ENCODE assay signal across 8 mouse cellular contexts in the genomic region with DNA sequence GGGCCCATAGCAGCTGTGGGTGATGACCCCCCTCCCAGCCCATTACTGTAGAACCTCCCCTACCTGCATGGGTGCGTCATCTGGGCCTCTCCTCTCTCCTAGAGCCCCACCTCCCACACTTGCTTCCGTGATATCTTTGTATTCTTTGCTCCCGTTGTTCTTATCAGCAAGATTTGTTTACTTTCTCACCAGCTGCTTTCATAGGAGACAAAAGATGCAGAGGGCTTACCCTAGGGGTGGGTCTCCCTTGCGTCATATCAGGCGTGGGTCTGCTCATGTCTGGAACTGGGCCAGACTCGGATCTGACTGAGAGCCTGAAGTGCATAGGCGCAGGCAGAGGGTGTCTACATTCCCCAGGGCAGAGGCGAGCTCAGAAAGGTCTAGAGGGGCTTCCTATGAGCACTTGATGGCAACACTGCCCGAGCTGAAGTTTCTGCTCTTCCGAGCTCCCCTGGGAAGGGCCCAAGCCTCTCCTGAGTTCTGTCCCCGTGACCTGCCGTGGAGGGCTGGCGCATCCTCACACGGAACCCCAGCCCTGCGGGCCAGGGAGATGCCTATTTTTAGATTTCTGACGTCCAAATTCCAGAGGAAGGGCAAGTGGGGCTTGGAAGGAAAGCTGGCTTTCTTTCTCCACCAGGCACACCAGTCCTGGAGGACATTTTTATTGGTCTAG. TPM values are rescaled to one million over a fixed set of nuclear protein-coding genes. Genes with fewer than 3 reads are reported as not detected.
DNase-seq lines count a peak whose midpoint lies in the region; ATAC-seq and TF ChIP-seq lines count a peak whose summit lies in the region.
"Had no signal": no experiment of that assay in that cellular context is flagged by ENCODE, and none has a peak within 500 bp of the region (broad histone marks: within the 10 kb centered on the region; RNA-seq: fewer than 3 reads in every experiment).

No protein-coding gene starts in this region.

- peak overlapping the region; percentile 23; the same call in 1 of the 2 replicates for H3K4me2 ChIP-seq in intestine, embryonic 14.5 days (ENCODE audit: low read length)
- H3K4me2 ChIP-seq in lung, postnatal 0 days (replicated peaks; ENCODE audit: low read depth, low read length), result peak overlapping the region; percentile 37

- no peaks in the 10 kb centered on the region for H3K9me3 ChIP-seq in intestine, embryonic 14.5 days (ENCODE audit: control insufficient read depth, low read length)
- no peaks in the 10 kb centered on the region for H3K9me3 ChIP-seq in lung, postnatal 0 days (ENCODE audit: low read length)

- H3K4me1 ChIP-seq in cortical plate, adult 2 months (ENCODE audit: control insufficient read depth, insufficient read depth, low read length), result no peaks in the 10 kb centered on the region
- H3K4me1 ChIP-seq in intestine, embryonic 14.5 days (replicated peaks; ENCODE audit: control insufficient read depth, insufficient read depth, low read length), result peaks cover 16% of the 10 kb centered on the region
- H3K4me1 ChIP-seq in lung, postnatal 0 days (ENCODE audit: insufficient read depth, low read depth, low read length), result peaks cover 13% of the 10 kb centered on the region

- no peaks in the 10 kb centered on the region for H3K27me3 ChIP-seq in intestine, embryonic 14.5 days (replicated peaks; ENCODE audit: control insufficient read depth, insufficient read depth, low read length)
- H3K27me3 ChIP-seq in lung, postnatal 0 days (replicated peaks; ENCODE audit: insufficient read depth, low read length), result no peaks in the 10 kb centered on the region

- no peak for TF ChIP-seq CTCF in cortical plate, adult 2 months (IDR thresholded peaks at IDR 0.05; ENCODE audit: extremely low read depth, insufficient read depth, low read length)
- no peak for TF ChIP-seq CTCF in lung, postnatal 0 days (IDR thresholded peaks at IDR 0.05)

- TF ChIP-seq EP300 in lung, postnatal 0 days (IDR thresholded peaks at IDR 0.05), result peak; percentile 99

- no peaks in the 10 kb centered on the region for H3K36me3 ChIP-seq in intestine, embryonic 14.5 days (ENCODE audit: control insufficient read depth, insufficient read depth, low read length)
- H3K36me3 ChIP-seq in lung, postnatal 0 days (ENCODE audit: insufficient read depth, low read length), result no peaks in the 10 kb centered on the region

- WGBS in intestine, embryonic 14.5 days, result 25% methylated on average over 16 of the region's 16 CpGs
- WGBS in lung, postnatal 0 days, result 4% methylated on average over 16 of the region's 16 CpGs

- H3K4me3 ChIP-seq in cortical plate, adult 2 months (ENCODE audit: insufficient read depth, low read length), result no peak overlapping the region
- H3K4me3 ChIP-seq in intestine, embryonic 14.5 days (ENCODE audit: low read depth, low read length), result no peak overlapping the region
- H3K4me3 ChIP-seq in lung, postnatal 0 days (ENCODE audit: low read depth, low read length), result peak overlapping the region; percentile 10; the same call in 1 of the 2 replicates

- ATAC-seq in intestine, embryonic 14.5 days (replicated peaks; ENCODE audit: low FRiP score, low TSS enrichment, low read depth), result peak; percentile 69
- ATAC-seq in lung, postnatal 0 days, result peak; percentile 85
- ATAC-seq in megakaryocyte-erythroid progenitor cell, adult 5-6 weeks (replicated peaks; ENCODE audit: low FRiP score, low TSS enrichment, poor library complexity, severe bottlenecking), result no peak

- peak; percentile 66 for DNase-seq in R1 (ENCODE audit: low read depth, low spot score)
- peak; percentile 75 for DNase-seq in intestine, embryonic 14.5 days (ENCODE audit: low spot score)
- peak; percentile 95 for DNase-seq in lung, postnatal 0 days (ENCODE audit: low spot score)
- DNase-seq in frontal cortex, adult 2 months (ENCODE audit: extremely low spot score in 1 of 2, low spot score in 1 of 2), result no peak
- DNase-seq in embryo, embryonic 9.5 days (ENCODE audit: extremely low spot score), result no peak

- peak overlapping the region; percentile 57 for H3K27ac ChIP-seq in cortical plate, adult 2 months (ENCODE audit: insufficient read depth, low read length)
- H3K27ac ChIP-seq in intestine, embryonic 14.5 days (ENCODE audit: low read depth), result peak overlapping the region; percentile 74
- H3K27ac ChIP-seq in lung, postnatal 0 days (ENCODE audit: low read length), result peak overlapping the region; percentile 95

- no peak for TF ChIP-seq POLR2A in cortical plate, adult 2 months (IDR thresholded peaks at IDR 0.05; ENCODE audit: extremely low read depth, insufficient read depth, low read length)

- H3K9ac ChIP-seq in intestine, embryonic 14.5 days (ENCODE audit: low read length), result no peak overlapping the region
- H3K9ac ChIP-seq in lung, postnatal 0 days (replicated peaks; ENCODE audit: low read depth), result no peak overlapping the region

RNA-seq across cellular contexts. Expression of a gene that starts 4.4 kb away (rescaled TPM):
- polyA plus RNA-seq in cortical plate, adult 2 months (2012; rRNA removed), result 17.5 and 20.3 TPM in 2 replicates
- 4.1 and 4.6 TPM in 2 replicates for polyA plus RNA-seq in intestine, embryonic 14.5 days (2014; fragmentation: Nextera tagmentation; extraction: Ambion mirVana)
- 130 and 164 TPM in 2 replicates for polyA plus RNA-seq in lung, postnatal 0 days (2015; fragmentation: Nextera tagmentation; extraction: Ambion mirVana)
- polyA plus RNA-seq in frontal cortex, adult 2 months (2012; rRNA removed), result 18.2 and 24.3 TPM in 2 replicates
- not detected in 2 replicates for total RNA-seq in megakaryocyte-erythroid progenitor cell, adult 5-6 weeks (2014; fragmentation: Nextera tagmentation)
- total RNA-seq in megakaryocyte-erythroid progenitor cell, adult 5-6 weeks (2017), result not detected in 2 replicates

RNA-seq across cellular contexts. Expression of a gene that starts 29.3 kb away (rescaled TPM):
- 0.96 and 1.1 TPM in 2 replicates for polyA plus RNA-seq in cortical plate, adult 2 months (2012; rRNA removed)
- 3.1 and 3.6 TPM in 2 replicates for polyA plus RNA-seq in intestine, embryonic 14.5 days (2014; fragmentation: Nextera tagmentation; extraction: Ambion mirVana)
- polyA plus RNA-seq in lung, postnatal 0 days (2015; fragmentation: Nextera tagmentation; extraction: Ambion mirVana), result 1.5 and 2.1 TPM in 2 replicates
- 0.69 and 0.98 TPM in 2 replicates for polyA plus RNA-seq in frontal cortex, adult 2 months (2012; rRNA removed)
- total RNA-seq in megakaryocyte-erythroid progenitor cell, adult 5-6 weeks (2014; fragmentation: Nextera tagmentation), result not detected in 2 replicates
- 0.56 TPM in 1 of 2 replicates, not detected in the other for total RNA-seq in megakaryocyte-erythroid progenitor cell, adult 5-6 weeks (2017)

RNA-seq across cellular contexts. Expression of a gene that starts 35.1 kb away (rescaled TPM):
- polyA plus RNA-seq in cortical plate, adult 2 months (2012; rRNA removed), result 5.3 and 5.5 TPM in 2 replicates
- 0.11 TPM in 2 replicates for polyA plus RNA-seq in intestine, embryonic 14.5 days (2014; fragmentation: Nextera tagmentation; extraction: Ambion mirVana)
- polyA plus RNA-seq in lung, postnatal 0 days (2015; fragmentation: Nextera tagmentation; extraction: Ambion mirVana), result 0.07 and 0.08 TPM in 2 replicates
- polyA plus RNA-seq in frontal cortex, adult 2 months (2012; rRNA removed), result 3.1 and 4.9 TPM in 2 replicates
- not detected in 2 replicates for total RNA-seq in megakaryocyte-erythroid progenitor cell, adult 5-6 weeks (2014; fragmentation: Nextera tagmentation)
- total RNA-seq in megakaryocyte-erythroid progenitor cell, adult 5-6 weeks (2017), result not detected in 2 replicates

RNA-seq across cellular contexts. Expression of a gene that starts 58.0 kb away (rescaled TPM):
- polyA plus RNA-seq in cortical plate, adult 2 months (2012; rRNA removed), result 0.08 and 0.23 TPM in 2 replicates
- 0.09 TPM in 1 of 2 replicates, not detected in the other for polyA plus RNA-seq in intestine, embryonic 14.5 days (2014; fragmentation: Nextera tagmentation; extraction: Ambion mirVana)
- polyA plus RNA-seq in lung, postnatal 0 days (2015; fragmentation: Nextera tagmentation; extraction: Ambion mirVana), result not detected in 2 replicates
- 0.08 TPM in 1 of 2 replicates, not detected in the other for polyA plus RNA-seq in frontal cortex, adult 2 months (2012; rRNA removed)
- total RNA-seq in megakaryocyte-erythroid progenitor cell, adult 5-6 weeks (2014; fragmentation: Nextera tagmentation), result not detected in 2 replicates
- total RNA-seq in megakaryocyte-erythroid progenitor cell, adult 5-6 weeks (2017), result not detected in 2 replicates
- polyA plus RNA-seq: neural tube, embryonic 14.5 days had no signal

Comparison
In these comparisons a context has a peak if more than half of its experiments do, and no peak if none do; other contexts are left out.
1. DNase-seq: peak in R1 (single experiment), intestine, embryonic 14.5 days (single experiment) and lung, postnatal 0 days (single experiment); none in frontal cortex, adult 2 months (0 of 2) and embryo, embryonic 9.5 days (single experiment).
2. Peak in every context shown above with its lines, with median percentiles within 50 percentile points of each other: H3K27ac ChIP-seq.